Mouse (Mus musculus) frontal cortex, postnatal 14 days (tissue): ENCODE measurements around the gene Mettl4.

Experiments
- DNase-seq, 2 experiments: peaks; one replicate each; pipeline ENCODE4 v3.0.0; 2022; ENCODE audit warnings: low spot score in 2 of 2

Gene Mettl4

DNA sequence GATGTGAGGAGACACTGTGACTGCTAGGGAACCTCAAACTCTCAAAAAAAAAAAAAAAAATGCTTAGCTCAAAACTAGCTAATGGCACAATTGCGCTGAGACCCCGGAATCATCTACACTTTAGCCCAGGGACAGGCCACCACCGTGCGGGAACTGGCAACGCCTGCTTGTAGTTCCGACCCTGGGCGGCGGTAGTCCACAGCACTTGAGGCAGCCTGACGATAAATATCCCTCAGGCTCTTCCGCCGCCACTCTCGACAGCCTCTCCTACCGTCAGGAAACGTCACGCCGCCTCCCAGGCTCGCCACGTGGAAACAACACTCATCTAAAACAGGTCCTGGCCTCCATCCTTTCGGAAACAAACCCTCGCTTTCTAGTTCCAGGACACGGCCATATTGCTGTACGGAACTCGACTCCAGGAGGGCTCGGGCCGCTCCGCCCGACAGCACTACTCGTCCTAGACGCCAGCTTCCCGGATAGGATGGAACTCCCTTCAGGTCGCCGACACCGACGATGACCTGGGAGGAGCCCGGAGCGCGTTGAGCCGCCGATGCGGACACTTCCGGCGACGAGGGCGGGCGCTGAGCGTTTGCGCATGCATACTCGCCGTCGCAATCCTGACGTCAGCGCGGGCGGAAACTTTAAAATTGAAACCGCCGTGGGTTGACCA, at the start of gene Mettl4:
TSS of gene Mettl4 (minus strand) at position 554 of the 670 bp plus-strand sequence.
- peak; percentile 89 to 93 for DNase-seq

DNA sequence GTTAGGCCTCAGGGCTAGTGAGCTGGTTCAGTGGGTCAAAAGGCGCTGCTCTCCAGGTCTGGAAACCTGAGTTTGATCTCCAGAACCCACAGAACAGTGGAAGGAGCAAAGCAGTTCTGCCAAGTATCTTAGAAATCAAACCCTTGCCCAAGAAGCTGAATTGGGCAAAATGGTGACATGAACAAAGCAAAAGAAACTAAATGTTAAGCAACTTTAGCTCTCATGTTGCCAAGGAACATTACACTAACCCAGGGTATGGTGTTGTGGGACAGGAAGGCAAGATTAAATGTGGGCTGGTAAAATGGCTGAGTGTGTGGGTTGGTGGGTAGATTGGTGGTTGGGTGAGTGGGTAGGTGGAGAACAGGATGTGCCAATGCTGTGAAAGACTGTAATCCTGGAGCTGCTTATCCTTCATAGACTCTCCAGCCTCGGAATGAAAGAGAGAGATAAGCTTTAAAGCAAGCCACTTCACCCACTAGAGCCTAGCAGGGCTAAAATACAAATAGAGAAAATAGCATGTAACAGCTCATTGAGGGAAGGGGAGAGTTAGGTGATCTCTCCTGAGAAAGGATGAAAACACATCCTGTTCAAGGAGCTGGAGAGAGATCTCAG, 29.2 kb upstream of the Mettl4 start:
- DNase-seq = no peak

DNA sequence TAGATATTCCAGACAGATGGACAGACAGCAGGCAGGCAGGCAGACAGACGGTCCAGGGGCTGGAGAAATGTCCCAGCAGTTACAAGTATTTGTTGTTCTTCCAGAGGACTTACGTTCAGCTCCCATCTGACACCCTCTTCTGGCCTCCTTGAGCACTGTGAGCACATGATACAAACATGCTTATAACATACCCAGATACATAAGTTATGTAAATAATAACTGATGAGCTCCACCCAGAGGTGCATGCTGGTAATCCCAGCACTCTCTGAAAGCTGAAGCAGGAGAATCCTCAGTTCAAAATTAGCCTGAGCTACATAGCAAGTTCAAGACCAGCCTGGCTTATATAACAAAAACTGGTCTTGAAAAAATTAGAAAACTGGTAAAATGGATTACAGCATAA, 18.7 kb upstream of the Mettl4 start:
- DNase-seq = no peak

DNA sequence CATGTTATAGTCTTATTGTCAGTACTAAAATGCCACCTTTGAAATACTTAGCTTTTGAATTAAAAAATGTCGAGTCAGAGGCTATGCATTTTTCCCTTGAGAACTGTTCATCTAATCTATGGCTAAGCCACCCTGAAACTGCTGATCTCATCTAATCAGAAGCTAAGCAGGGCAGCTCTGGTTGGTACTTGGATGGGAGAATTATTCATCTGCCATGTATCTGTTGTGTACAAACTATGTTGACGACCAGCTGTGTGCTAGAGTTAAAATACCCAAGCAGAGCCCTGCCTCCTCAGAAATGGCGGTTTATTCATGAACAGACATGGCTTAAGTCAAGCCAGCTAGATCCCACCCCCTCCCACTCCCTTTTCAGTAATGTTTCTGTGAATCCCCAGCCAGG, 14.9 kb upstream of the Mettl4 start:
- no peak for DNase-seq

DNA sequence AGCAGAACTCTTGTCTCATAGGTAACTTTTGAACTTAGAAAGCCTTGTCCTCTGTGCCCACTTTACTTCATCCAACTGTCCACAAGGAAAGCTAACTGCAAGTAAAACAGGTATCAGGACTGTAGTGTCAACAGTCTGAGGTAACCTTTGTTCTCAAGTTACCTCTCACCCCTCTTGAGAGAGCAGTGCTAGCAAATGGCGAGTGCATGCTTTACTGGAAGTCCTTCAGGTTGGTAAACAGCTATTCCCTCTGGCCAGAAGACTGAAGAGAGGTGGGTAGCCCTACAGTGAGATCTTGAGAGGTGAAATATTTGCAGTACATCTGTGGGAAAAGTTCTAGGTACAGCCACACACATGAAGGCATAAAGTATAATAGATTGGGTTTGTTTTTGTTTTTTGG, 14.2 kb upstream of the Mettl4 start:
- no peak for DNase-seq

DNA sequence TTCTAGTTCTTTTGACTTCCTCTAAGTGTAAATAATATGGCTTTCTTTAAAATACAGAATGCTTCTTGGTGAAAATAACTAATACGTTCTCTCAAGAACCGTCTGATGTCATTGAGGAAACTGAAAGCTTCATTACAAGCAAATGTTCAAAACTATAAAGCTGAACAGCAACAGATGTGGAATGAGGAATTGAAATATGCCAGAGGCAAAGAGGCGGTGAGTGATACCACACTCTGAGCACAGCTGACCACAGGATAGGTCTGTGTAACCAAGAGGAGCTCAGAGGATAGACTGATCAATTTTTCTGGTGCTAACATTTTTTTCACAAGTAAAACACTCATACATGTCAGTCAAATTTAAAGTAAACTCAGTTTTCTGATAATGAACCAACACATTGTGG, 12.6 kb upstream of the Mettl4 start:
- no peak for DNase-seq

DNA sequence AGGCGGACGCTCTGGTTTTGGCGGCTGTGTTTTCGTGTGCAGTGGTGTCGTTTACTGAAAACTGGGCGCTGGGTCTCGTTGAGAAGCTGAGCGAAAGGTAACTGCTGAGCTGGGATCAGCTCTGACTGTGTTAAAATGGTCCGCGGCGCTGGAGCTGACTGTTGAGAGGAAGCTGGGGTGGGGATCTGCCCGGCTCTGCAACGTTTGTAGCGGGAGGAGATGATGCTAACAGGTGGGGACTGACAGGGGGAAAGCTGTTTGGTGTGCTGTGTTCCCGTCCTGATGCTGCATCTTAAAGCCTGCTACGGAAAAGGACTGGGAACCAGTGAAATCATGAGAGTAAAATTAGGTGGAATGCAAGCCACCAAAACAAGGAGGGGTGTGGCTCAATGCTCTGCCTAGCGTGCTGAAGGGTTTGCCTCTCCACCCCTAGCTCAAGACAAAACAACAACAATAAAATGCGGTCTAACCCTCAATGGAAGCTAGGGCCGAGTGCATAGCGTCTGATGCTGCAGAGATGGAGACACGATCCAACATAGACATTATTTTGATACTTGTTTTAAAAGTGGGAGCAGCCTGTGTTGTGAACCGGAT, 414 bp upstream of the Mettl4 start:
- no peak for DNase-seq

DNA sequence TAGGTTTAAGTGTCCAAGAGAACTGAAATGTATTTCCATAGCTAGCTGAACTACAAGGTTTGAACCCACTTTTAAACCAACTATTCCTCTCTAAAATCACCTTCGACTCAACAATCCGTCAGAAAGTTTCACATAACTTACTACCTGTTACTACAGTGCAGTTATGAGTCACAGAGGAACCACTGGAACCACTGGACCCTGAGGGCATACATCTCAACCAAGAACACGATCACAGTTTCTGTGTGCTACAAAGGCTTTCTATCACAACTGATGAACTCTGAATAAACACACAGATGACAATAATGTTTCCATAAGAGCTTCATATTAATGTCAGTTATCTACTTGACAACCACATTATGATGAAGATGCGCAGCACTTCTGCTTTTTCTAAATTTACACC, 11.6 kb downstream of the Mettl4 start:
- DNase-seq = no peak

DNA sequence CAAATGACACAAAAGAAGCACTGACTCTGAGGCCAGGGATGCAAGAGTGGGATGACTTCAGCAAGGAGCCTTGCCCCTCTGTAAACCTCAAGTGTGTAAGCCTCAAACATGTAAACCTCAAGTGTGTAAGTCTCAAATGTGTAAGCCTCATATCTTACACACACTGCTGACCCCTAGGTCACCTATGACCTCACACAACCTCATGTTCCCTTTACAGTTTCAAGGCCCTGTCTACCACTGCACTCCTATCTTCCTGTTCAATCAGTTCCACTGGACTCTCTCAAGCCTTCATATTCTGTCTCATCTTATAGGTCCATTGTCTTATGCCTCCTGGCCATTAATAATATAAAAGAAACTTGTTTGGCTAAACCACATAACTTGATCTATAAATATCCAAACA, 13.9 kb downstream of the Mettl4 start:
- no peak for DNase-seq

DNA sequence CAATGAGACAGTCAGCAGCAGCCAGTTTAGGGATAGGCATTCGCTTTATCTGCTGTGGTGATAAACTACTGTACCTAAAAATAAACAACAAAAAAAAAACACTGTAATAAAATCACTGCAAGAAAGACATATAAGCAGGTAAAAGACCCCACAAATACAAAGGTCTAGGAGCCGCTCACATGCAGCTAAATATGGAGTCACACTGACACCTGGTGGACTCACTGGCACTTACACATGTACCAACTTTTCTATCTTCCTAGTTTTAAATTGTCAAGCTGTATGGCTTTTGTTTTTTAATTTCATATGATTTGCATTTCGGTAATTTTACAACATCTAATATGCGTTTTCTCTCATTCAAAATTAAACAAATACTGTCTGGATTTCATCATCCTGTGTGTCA, 14.4 kb downstream of the Mettl4 start:
- DNase-seq = peak in 1 of 2 experiments; percentile 19

DNA sequence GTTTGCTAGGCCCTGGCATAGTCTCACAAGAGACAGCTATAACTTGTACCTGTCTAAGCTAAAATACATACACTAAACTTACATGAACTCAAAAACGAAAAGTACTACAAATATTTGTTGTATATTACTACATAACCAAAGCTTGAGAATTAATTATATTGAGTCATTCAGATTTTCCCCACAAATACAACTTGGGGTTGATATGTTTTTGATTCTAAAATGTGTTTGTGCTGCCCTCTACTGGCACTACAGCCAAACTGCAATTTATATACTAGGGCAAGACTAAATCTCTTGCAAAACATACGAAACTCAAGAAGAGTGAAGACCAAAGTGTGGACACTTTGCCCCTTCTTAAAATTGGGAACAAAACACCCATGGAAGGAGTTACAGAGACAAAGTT, 19.4 kb downstream of the Mettl4 start:
- DNase-seq = peak in 1 of 2 experiments; percentile 35

DNA sequence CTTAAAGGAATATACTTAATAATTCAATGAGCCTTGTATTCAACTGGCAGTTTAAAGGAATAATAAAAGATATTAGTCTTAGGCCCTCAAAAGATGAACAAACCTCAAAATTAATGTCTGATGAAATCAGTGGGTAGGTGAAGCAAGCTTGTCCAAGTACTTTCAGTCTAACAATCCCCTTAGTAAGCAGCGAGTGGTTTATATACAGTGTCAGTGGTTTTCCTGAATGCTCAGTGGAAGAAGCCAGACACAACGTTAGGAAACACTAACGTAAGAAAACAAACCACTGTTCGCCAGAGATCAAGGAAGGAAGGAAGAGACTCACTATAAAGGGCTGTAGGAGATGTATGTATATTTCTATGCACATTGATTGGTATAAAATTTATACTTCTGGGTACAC, 23.1 kb downstream of the Mettl4 start:
- no peak for DNase-seq

DNA sequence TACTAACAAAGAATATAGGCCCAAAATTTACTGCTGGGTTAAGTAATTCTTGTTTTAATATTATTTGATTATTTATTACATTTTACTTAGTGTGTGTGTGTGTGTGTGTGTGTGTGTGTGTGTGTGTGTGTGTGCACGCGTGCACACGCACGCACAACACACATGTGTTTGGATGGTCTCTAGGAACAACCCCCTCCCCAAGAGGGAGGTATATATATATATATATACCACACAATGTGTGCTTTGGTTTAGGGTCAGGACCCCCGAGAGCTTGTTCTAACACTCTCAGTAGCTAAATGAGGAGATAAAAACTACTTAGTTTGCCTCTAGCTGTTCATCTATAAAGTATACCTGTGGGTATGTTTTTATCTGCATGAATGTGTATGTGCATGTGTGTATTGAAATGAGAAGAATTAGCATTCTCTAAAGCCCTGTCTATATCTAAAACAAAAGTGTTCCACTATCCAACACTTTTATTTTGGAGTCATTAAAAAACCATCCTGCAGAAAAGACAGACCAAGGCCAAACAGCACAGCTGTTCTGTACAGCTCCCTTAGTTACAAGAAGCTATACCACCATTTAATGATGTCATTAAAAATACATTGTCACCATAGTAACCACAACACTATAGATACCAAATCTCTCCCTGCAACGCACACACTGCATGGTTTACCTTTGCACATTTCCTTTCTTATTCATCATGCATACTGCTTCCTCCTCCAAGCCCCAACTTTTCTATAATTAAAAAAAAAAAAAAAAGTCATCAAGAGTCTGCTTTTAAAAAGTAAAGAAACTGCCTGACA, 76.1 kb downstream of the Mettl4 start:
- DNase-seq = no peak
